Mouse (Mus musculus): Measurements from ENCODE around the gene Irf2bp1.
A peak's percentile ranks its signal among the peaks of the same experiment; 100 is the strongest.

The Irf2bp1 gene

GRCm38 (mm10) chr7:19001066-19001806 is 2.6 kb upstream of the Irf2bp1 start:
- no peak for DNase-seq

- no peak for DNase-seq
Measured at GRCm38 (mm10) chr7:19001807-19002085, 2.1 kb upstream of the Irf2bp1 start.

GRCm38 (mm10) chr7:19002115-19002514 is 1.7 kb upstream of the Irf2bp1 start:
- no peak for DNase-seq

- DNase-seq = peak; percentile 86
Measured at GRCm38 (mm10) chr7:19002848-19003498, 871 bp upstream of the Irf2bp1 start.

GRCm38 (mm10) chr7:19004631-19005079 is 811 bp downstream of the Irf2bp1 start:
- DNase-seq = no peak

GRCm38 (mm10) chr7:19005417-19006121 is 1.7 kb downstream of the Irf2bp1 start:
- no peak for DNase-seq

GRCm38 (mm10) chr7:19006476-19006875 is 2.6 kb downstream of the Irf2bp1 start:
- peak; percentile 79 for DNase-seq

- no peak for DNase-seq
Measured at GRCm38 (mm10) chr7:19007026-19007977, 3.5 kb downstream of the Irf2bp1 start.

- no peak for DNase-seq
Measured at GRCm38 (mm10) chr7:19010581-19010980, 6.7 kb downstream of the Irf2bp1 start.

GRCm38 (mm10) chr7:19012025-19012621 is 8.3 kb downstream of the Irf2bp1 start:
- DNase-seq = no peak

GRCm38 (mm10) chr7:19012882-19013281 is 9.0 kb downstream of the Irf2bp1 start:
- no peak for DNase-seq

GRCm38 (mm10) chr7:19014452-19014851 is 10.6 kb downstream of the Irf2bp1 start:
- no peak for DNase-seq

- DNase-seq = no peak
Measured at GRCm38 (mm10) chr7:19016042-19016441, 12.2 kb downstream of the Irf2bp1 start.

- no peak for DNase-seq
Measured at GRCm38 (mm10) chr7:19017909-19018308, 14.1 kb downstream of the Irf2bp1 start.

GRCm38 (mm10) chr7:19021048-19021447 is 17.2 kb downstream of the Irf2bp1 start:
- no peak for DNase-seq

GRCm38 (mm10) chr7:19022189-19022958 is 18.5 kb downstream of the Irf2bp1 start:
- DNase-seq = no peak

- DNase-seq = no peak
Measured at GRCm38 (mm10) chr7:19023357-19023814, 19.5 kb downstream of the Irf2bp1 start, which contains the start of gene Foxa3. Gene Foxa3 (minus strand): TSS chr7:19023538.

- DNase-seq = peak; percentile 96
Measured at GRCm38 (mm10) chr7:19024096-19024506, 20.3 kb downstream of the Irf2bp1 start, which contains the start of gene Sympk. Gene Sympk (plus strand): TSS chr7:19024377.

- DNase-seq = no peak
Measured at GRCm38 (mm10) chr7:19024581-19025255, 20.9 kb downstream of the Irf2bp1 start.

GRCm38 (mm10) chr7:19028067-19028466 is 24.2 kb downstream of the Irf2bp1 start:
- DNase-seq = no peak
